Mouse (Mus musculus) liver, postnatal 0 days (tissue): ENCODE data around the gene Rpp21. TPM values are rescaled to one million over a fixed set of nuclear protein-coding genes. Genes with fewer than 3 reads are reported as not detected.
A peak's percentile ranks its signal among the peaks of the same experiment; 100 is the strongest.
"Not testable (repeated sequence)": the region's sequence is repeated elsewhere in the genome, so short reads cannot be mapped to it uniquely, and the experiment has no call there.

Source experiments
- ATAC-seq: fragments of 200-750 bp; cut with Nextera tagmentation; 2 replicates; pipeline ENCODE4 v1.8.0; 2017; ENCODE audit warnings: mild to moderate bottlenecking, moderate library complexity
- DNase-seq: peaks from one replicate; pipeline ENCODE4 v3.0.0-alpha.2; 2016
- H3K27ac ChIP-seq: fragments of 300-500 bp; sonication (generic); 2 replicates; pipeline ENCODE4 v1.5.1; 2014; ENCODE audit warnings: antibody characterized with exemption, moderate library complexity, mild to moderate bottlenecking, low read depth
- H3K27me3 ChIP-seq: fragments of 300-500 bp; sonication (generic); 2 replicates; pipeline ENCODE4 v1.6.1; 2014; ENCODE audit warnings: low read length, control low read depth, mixed read lengths; ENCODE audit not compliant: insufficient read depth
- H3K36me3 ChIP-seq: fragments of 300-500 bp; sonication (generic); replicated peaks from 2 replicates; pipeline ENCODE4 v1.6.1; 2014; ENCODE audit warnings: mild to moderate bottlenecking, control low read depth, low read length, moderate library complexity, mixed read lengths; ENCODE audit not compliant: insufficient read depth
- H3K4me1 ChIP-seq: fragments of 300-500 bp; sonication (generic); 2 replicates; pipeline ENCODE4 v1.6.1; 2014; ENCODE audit warnings: antibody characterized with exemption, mild to moderate bottlenecking, control low read depth; ENCODE audit not compliant: insufficient read depth
- H3K4me2 ChIP-seq: fragments of 300-500 bp; sonication (generic); 2 replicates; pipeline ENCODE4 v1.6.1; 2014; ENCODE audit warnings: low read depth, mild to moderate bottlenecking, low read length, moderate library complexity, mixed read lengths
- H3K4me3 ChIP-seq: fragments of 300-500 bp; sonication (generic); 2 replicates; pipeline ENCODE4 v1.5.1; 2014; ENCODE audit warnings: low read depth, low read length
- H3K9ac ChIP-seq: fragments of 300-500 bp; sonication (generic); replicated peaks from 2 replicates; pipeline ENCODE4 v1.6.1; 2014; ENCODE audit warnings: mild to moderate bottlenecking, moderate library complexity
- H3K9me3 ChIP-seq: fragments of 300-500 bp; sonication (generic); 2 replicates; pipeline ENCODE4 v1.6.1; 2016; ENCODE audit warnings: mild to moderate bottlenecking, control low read depth, low read length, mixed read lengths
- CTCF ChIP-seq: sonication (generic); IDR thresholded peaks from 2 replicates; pipeline ENCODE4 v1.5.1; 2016; ENCODE audit warnings: antibody characterized with exemption, low read depth
- EP300 ChIP-seq: IDR thresholded peaks from 2 replicates; pipeline ENCODE4 v1.6.1; 2016; ENCODE audit warnings: antibody characterized with exemption, low read depth, mild to moderate bottlenecking
- WGBS: fragments of 180-500 bp; shearing (Covaris S2); extraction: QIAGEN DNeasy Blood & Tissue Kit; methylation state at CpG from one replicate; pipeline ENCODE4 v1.1.7; 2014; ENCODE audit not compliant: insufficient replicate concordance; 5-methylcytosine and 5-hydroxymethylcytosine counted together
- polyA plus RNA-seq: library from polyadenylated mRNA; unstranded; fragments of >200 nt; fragmentation: Nextera tagmentation; extraction: Ambion mirVana; gene quantifications from 2 replicates; pipeline ENCODE4 v1.2.1, GENCODE M21; 2015

Gene Rpp21
- polyA plus RNA-seq, 1 experiment from 2014 or later: 55.1 TPM

DNA sequence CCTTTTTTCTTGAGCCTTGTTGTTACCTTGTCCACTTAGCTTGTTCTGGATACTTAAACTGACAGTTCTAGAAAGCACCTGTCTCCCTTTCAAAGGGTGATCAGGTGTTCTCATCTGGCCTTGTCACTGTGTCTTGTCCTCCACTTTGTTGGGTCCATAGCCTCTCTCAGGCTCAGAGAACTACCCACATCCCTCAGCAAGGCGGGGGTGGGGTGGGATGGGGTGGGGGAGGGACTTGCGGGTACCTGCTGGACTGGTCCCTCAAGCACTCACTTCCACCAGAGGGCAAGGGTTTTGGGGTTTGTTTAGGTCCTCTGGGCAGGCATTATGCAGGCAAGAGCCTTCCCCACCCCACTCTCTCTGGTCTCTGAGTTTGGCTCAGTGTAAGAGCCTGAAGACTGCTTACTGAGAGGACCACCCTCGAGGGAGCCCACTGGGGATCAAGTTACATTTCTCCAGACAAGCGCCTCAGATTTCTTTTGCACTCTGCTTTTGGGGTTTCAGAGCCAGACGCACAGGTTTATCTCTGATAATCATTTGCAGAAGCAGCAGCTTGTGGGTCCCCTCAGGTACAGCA, 17.1 kb downstream of the Rpp21 start:
- no peak overlapping the region for H3K4me2 ChIP-seq
- WGBS: 18% methylated on average over 5 of the region's 5 CpGs
- DNase-seq (no peak), ATAC-seq (no peak)
- H3K4me3 ChIP-seq: no peak overlapping the region
- H3K27ac ChIP-seq: no peak overlapping the region
- H3K36me3 ChIP-seq: no peaks in the 10 kb centered on the region
- H3K4me1 ChIP-seq: peaks cover 3% of the 10 kb centered on the region; the same call in 1 of the 2 replicates
- H3K9ac ChIP-seq: no peak overlapping the region
- TF ChIP-seq CTCF (no peak), EP300 (no peak)
- peaks cover 18% of the 10 kb centered on the region for H3K27me3 ChIP-seq
- no peaks in the 10 kb centered on the region for H3K9me3 ChIP-seq

GRCm38 (mm10) chr17:36237321-36237921, 20.4 kb downstream of the Rpp21 start:
- peaks cover 26% of the 10 kb centered on the region for H3K27me3 ChIP-seq

DNA sequence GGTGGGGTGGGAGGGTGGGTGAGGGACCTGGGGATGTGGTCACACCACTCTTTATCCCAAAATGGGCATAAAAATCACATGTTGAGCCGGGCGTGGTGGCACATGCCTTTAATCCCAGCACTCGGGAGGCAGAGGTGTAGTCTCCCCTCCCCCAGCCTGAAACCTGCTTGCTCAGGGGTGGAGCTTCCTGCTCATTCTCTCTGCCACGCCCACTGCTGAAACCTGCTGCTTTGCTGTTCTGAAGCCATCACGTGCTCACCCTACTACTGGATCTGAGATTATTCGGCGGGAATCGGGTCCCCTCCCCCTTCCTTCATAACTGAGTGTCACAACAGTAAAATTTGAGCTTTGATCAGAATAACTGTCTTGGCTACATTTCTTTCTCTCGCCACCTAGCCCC, 22.6 kb downstream of the Rpp21 start:
- not testable (repeated sequence) for ATAC-seq, H3K36me3 ChIP-seq, H3K9ac ChIP-seq, H3K9me3 ChIP-seq, H3K4me2 ChIP-seq, H3K27ac ChIP-seq, H3K4me3 ChIP-seq, H3K4me1 ChIP-seq, DNase-seq
- peaks cover 30% of the 10 kb centered on the region for H3K27me3 ChIP-seq
- 9% methylated on average over 8 of the region's 9 CpGs for WGBS

More at GRCm38 (mm10) chr17:36237321-36237921, 20.4 kb downstream of the Rpp21 start:
- H3K27ac ChIP-seq: no peak overlapping the region
- H3K4me2 ChIP-seq: peak overlapping the region; percentile 57
- ATAC-seq (no peak), DNase-seq (no peak)
- peaks cover 3% of the 10 kb centered on the region; the same call in 1 of the 2 replicates for H3K4me1 ChIP-seq
- no peak overlapping the region for H3K9ac ChIP-seq
- peak overlapping the region; percentile 19; the same call in 1 of the 2 replicates for H3K4me3 ChIP-seq
- WGBS: 6% methylated on average over 27 of the region's 27 CpGs
- H3K9me3 ChIP-seq: no peaks in the 10 kb centered on the region
- TF ChIP-seq EP300: no peak
- TF ChIP-seq CTCF: no peak
- H3K36me3 ChIP-seq: no peaks in the 10 kb centered on the region

DNA sequence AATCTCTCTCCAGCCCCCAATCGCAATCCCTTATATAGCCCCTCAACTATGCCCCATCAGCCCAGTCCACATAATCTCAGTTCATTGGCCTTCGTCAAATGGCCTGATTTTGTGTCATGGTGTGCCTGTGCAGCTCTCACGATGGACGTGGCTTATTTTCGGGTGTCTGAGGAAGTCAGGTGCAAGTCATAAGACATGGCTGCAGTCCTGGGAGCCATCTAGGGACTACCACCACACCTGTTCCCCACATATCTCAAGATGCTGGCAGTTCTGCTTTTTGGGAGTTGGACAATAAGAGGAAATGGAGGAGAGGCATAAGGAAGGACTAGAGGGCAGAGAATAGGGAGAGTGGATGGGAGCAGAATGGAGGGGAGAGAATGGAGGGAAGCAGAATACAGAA, 24.3 kb downstream of the Rpp21 start:
- H3K4me3 ChIP-seq: no peak overlapping the region
- 58% methylated on average over 5 of the region's 5 CpGs for WGBS
- H3K4me2 ChIP-seq: no peak overlapping the region
- H3K27ac ChIP-seq: no peak overlapping the region
- H3K4me1 ChIP-seq: peaks cover 3% of the 10 kb centered on the region; the same call in 1 of the 2 replicates
- no peaks in the 10 kb centered on the region for H3K36me3 ChIP-seq
- no peak for TF ChIP-seq EP300
- no peak overlapping the region for H3K9ac ChIP-seq
- ATAC-seq (no peak), DNase-seq (no peak)
- H3K27me3 ChIP-seq: peaks cover 28% of the 10 kb centered on the region
- H3K9me3 ChIP-seq: no peaks in the 10 kb centered on the region

- peak; percentile 99 for DNase-seq
- no peak overlapping the region for H3K9ac ChIP-seq
- no peak overlapping the region for H3K4me3 ChIP-seq
- ATAC-seq: no peak
- no peaks in the 10 kb centered on the region for H3K9me3 ChIP-seq
- no peaks in the 10 kb centered on the region for H3K36me3 ChIP-seq
- no peak overlapping the region for H3K27ac ChIP-seq
- H3K4me1 ChIP-seq: no peaks in the 10 kb centered on the region
- peak; percentile 70 for TF ChIP-seq CTCF
- TF ChIP-seq EP300: no peak
- 16% methylated on average over 35 of the region's 36 CpGs for WGBS
- peaks cover 24% of the 10 kb centered on the region for H3K27me3 ChIP-seq
- no peak overlapping the region for H3K4me2 ChIP-seq
Measured at GRCm38 (mm10) chr17:36231318-36231717, 26.6 kb downstream of the Rpp21 start.

DNA sequence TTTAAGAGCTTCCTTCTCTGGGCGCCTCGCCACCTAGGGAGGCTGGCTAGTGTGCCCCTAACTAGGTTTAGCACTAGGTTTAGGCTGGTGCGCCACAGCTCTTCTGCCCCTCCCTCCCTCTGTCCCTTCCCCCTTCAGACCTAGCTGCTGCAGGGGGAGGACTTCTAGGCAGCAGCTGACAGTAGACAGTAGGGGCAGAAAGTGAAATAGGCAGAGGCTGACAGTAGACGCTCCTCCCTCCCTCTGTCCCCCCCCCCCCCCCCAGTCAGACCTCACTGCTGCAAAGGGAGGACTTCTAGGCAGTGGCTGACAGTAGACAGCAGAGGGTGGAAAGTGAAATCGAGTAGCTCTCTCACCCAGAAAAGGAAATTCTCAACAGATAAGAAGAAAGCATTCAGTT, 28.8 kb downstream of the Rpp21 start:
- Histone ChIP-seq H3K4me2 (no peak overlapping the region), H3K9me3 (no peaks in the 10 kb centered on the region), H3K4me1 (no peaks in the 10 kb centered on the region), H3K27me3 (peaks cover 34% of the 10 kb centered on the region), H3K27ac (no peak overlapping the region), H3K36me3 (no peaks in the 10 kb centered on the region), H3K9ac (no peak overlapping the region), H3K4me3 (no peak overlapping the region)
- DNase-seq: no peak
- TF ChIP-seq EP300: no peak
- no peak for ATAC-seq
- WGBS: 9% methylated on average over 5 of the region's 5 CpGs

GRCm38 (mm10) chr17:36226921-36227320, 30.9 kb downstream of the Rpp21 start:
- H3K4me2 ChIP-seq: no peak overlapping the region
- H3K36me3 ChIP-seq: no peaks in the 10 kb centered on the region
- TF ChIP-seq EP300: no peak
- TF ChIP-seq CTCF: peak; percentile 44
- no peak overlapping the region for H3K9ac ChIP-seq
- no peaks in the 10 kb centered on the region for H3K9me3 ChIP-seq
- H3K27me3 ChIP-seq: peaks cover 31% of the 10 kb centered on the region
- no peaks in the 10 kb centered on the region for H3K4me1 ChIP-seq
- WGBS: 15% methylated on average over 8 of the region's 8 CpGs
- H3K4me3 ChIP-seq: no peak overlapping the region
- no peak overlapping the region for H3K27ac ChIP-seq
- DNase-seq: no peak
- no peak for ATAC-seq
